Mouse (Mus musculus) heart, adult 2 months (tissue): ENCODE measurements at regions not wholly inside any gene's neighbourhood (a gene's known extent, or its start where the extent isn't known, plus 50 kb on each side); places are given as distances from the start of the nearest gene placed in this dataset.

Experiments
- DNase-seq, 2 experiments: peaks; one replicate each; pipeline ENCODE4 v3.0.0; 2021
- H3K27ac ChIP-seq: fragments of 200-600 bp; 2 replicates; pipeline ENCODE4 v1.8.1; 2022
- H3K27me3 ChIP-seq: fragments of 200-500 bp; 2 replicates; pipeline ENCODE4 v1.6.1; 2012; ENCODE audit warnings: mild to moderate bottlenecking, low read length, inconsistent platforms, mixed read lengths; ENCODE audit not compliant: control insufficient read depth, insufficient read depth
- H3K36me3 ChIP-seq: fragments of 200-500 bp; 2 replicates; pipeline ENCODE4 v1.6.1; 2012; ENCODE audit warnings: low read length, inconsistent platforms; ENCODE audit not compliant: control insufficient read depth, insufficient read depth
- H3K4me1 ChIP-seq: fragments of 200-500 bp; 2 replicates; pipeline ENCODE4 v1.6.1; 2011; ENCODE audit warnings: low read length; ENCODE audit not compliant: control insufficient read depth, insufficient read depth
- H3K4me3 ChIP-seq: fragments of 200-600 bp; 2 replicates; pipeline ENCODE4 v1.8.1; 2022
- H3K79me2 ChIP-seq: fragments of 200-500 bp; replicated peaks from 2 replicates; pipeline ENCODE4 v1.6.1; 2012; ENCODE audit warnings: mild to moderate bottlenecking, inconsistent platforms, low read length, moderate library complexity, mixed read lengths; ENCODE audit not compliant: control insufficient read depth, insufficient read depth
- H3K9ac ChIP-seq: fragments of 200-500 bp; 2 replicates; pipeline ENCODE4 v1.6.1; 2012; ENCODE audit warnings: low read depth, mild to moderate bottlenecking, control low read depth, inconsistent platforms, low read length, mixed read lengths
- CTCF ChIP-seq: fragments of 200-600 bp; IDR thresholded peaks from 2 replicates; pipeline ENCODE4 v1.8.1; 2022; ENCODE audit warnings: antibody characterized with exemption, mild to moderate bottlenecking, moderate library complexity
- EP300 ChIP-seq: fragments of 200-500 bp; IDR thresholded peaks from 2 replicates; pipeline ENCODE4 v1.6.1; 2011; ENCODE audit warnings: low read depth, low read length, control low read depth; ENCODE audit not compliant: insufficient read depth
- POLR2A ChIP-seq: fragments of 200-500 bp; IDR thresholded peaks from 2 replicates; pipeline ENCODE4 v1.6.1; 2011; ENCODE audit warnings: mild to moderate bottlenecking, low read depth, low read length, control low read depth; ENCODE audit not compliant: insufficient read depth
- WGBS: fragments of 180-500 bp; shearing (Covaris S2); methylation state at CpG from one replicate; pipeline ENCODE4 v1.1.7; 2018; 5-methylcytosine and 5-hydroxymethylcytosine counted together
- intact Hi-C: fragments of 180-260 bp; cut with DNase I; formaldehyde crosslinking; loops from one replicate; pipeline ENCODE4 v1.15.1; 2025

DNA sequence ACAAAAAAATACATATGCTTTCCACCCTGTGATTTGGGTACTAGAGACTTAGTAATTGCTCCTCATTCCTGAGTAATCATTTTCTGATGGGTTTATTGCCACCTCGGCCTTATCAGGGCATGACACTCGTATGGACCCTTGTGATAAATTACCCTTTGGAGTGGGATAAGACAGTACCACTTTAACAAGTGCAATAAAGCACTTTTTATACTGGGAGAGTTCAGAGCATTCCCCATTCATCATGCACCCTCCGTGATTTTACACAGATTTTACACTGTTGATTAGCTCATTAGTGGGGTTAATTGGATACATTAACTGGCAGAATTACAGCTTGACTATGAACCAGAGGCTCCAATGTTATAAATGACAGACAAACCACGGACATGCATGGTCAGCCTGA lies 802.9 kb downstream of the Pdha2 start:
- Histone ChIP-seq H3K36me3 (no peaks in the 10 kb centered on the region), H3K4me1 (no peaks in the 10 kb centered on the region), H3K27me3 (no peaks in the 10 kb centered on the region), H3K79me2 (no peaks in the 10 kb centered on the region), H3K4me3 (no peak overlapping the region), H3K27ac (no peak overlapping the region), H3K9ac (no peak overlapping the region)
- intact Hi-C loops, result no loop called here
- 50% methylated on average over 4 of the region's 4 CpGs for WGBS
- DNase-seq, result no peak
- TF ChIP-seq CTCF (no peak), POLR2A (no peak), EP300 (no peak)
